Mouse (Mus musculus) kidney, adult 2 months (tissue): ENCODE results near the gene Prickle2.

Source experiments
- CTCF ChIP-seq: fragments of 200-500 bp; conservative IDR thresholded peaks from 2 replicates; pipeline ENCODE4 v1.5.1; 2011; ENCODE audit warnings: low read depth, mild to moderate bottlenecking, control low read depth, low read length, moderate library complexity, mixed read lengths; ENCODE audit not compliant: insufficient read depth, insufficient read length
- POLR2A ChIP-seq: fragments of 200-500 bp; IDR thresholded peaks from one replicate; pipeline ENCODE4 v1.6.1; 2011; ENCODE audit warnings: low read depth, low read length, control low read depth

DNA sequence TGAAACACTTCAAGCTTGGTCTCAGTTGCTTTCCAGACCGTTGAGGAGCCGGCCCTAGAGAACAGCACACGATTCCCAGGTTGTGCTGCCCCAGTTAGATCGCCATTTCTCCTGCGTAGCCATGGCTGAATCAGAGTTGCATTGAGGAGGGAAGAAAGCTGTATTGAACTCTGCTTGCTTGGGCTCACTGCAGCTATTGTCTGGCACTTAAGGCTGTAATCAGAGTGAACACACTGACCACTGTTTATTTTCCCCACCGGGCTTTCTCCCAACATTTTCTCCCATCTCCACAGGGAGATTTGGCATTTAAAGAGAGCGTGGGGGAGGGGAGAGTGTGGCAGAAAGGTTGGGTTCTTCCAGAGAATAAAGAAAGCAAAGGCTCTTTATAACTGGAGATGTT is 22.6 kb upstream of the Prickle2 start:
- TF ChIP-seq CTCF (no peak), POLR2A (no peak)
